Mouse (Mus musculus) left cerebral cortex, postnatal 4 days (tissue): ENCODE data around the gene Wdsub1. TPM values are rescaled to one million over a fixed set of nuclear protein-coding genes. Genes with fewer than 3 reads are reported as not detected.

ENCODE experiments used
- DNase-seq: peaks from one replicate; pipeline ENCODE4 v3.0.0-alpha.2; 2022
- intact Hi-C: fragments of 180-260 bp; cut with DNase I; formaldehyde crosslinking; loops from one replicate; pipeline ENCODE4 v1.15.1; 2025
- total RNA-seq, 2 experiments: library from RNA; stranded (reverse); gene quantifications; 2 replicates each; pipeline ENCODE4 v1.2.3; 2021

Wdsub1 gene
- total RNA-seq, 2 experiments from 2014 or later = 9.9 to 10.8 TPM

DNA sequence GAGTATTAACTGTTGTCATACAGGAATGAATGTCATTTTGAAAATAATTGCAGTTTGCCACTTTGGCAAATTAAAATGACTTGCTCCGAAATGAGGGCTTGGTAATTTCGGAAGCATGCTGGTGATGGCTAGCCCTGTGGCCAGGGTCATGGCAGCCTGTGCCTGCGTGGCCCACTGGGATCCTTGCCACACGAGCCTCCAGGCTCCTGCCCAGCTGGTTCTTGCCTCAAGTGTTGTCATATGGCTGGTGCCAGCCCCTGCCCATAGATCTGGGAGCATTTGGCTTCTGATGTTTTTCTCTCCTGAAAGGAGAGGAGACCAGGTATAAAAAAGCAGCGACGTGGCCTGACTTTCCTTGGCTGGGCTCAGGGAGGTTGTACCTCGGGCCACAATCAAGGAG lies 72.4 kb downstream of the Wdsub1 start:
- peak; percentile 46 for DNase-seq
- intact Hi-C loops = no loop called here

GRCm38 (mm10) chr2:59808608-59809007 lies 73.8 kb downstream of the Wdsub1 start:
- no peak for DNase-seq
- intact Hi-C loops = no loop called here

DNA sequence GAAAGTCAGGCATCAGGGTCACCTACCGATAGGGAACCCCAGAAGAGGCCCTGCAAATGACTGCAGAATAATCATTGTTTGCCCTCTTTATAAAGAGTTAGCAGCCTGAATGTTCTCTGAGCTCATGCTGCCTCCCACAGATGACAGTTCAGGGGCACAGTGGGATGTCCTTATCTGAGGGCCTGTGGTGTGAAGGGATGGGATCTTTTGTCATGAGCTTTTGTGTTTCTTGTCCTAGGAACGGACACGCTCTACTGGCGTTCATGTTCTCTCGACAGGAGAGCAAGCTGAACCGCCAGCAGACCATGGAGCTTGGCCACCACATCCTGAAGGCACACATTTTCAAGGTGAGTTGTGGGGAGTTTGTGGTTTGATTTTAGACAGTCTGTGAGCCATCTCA lies 76.4 kb downstream of the Wdsub1 start:
- intact Hi-C loops = no loop called here
- no peak for DNase-seq

DNA sequence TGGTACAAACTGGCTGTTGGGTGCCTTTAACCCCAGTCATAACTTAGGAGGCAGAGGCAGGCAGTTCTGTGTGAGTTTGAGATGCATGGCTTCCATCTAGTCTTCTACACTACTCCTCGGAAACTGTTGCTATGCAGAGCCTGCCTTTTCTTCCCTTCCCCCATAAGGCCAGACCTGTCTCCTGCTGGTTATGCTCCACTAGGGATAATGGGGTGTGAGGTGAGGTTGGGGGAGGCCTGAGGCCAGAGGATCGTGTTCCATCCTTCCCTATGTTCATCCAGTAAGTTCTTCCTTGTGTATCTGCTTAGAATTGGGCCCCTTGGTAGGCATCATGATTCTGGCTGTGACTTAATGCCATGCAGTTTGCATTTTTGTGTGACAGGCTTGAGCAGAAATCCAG lies 76.8 kb downstream of the Wdsub1 start:
- no peak for DNase-seq
- intact Hi-C loops = no loop called here

DNA sequence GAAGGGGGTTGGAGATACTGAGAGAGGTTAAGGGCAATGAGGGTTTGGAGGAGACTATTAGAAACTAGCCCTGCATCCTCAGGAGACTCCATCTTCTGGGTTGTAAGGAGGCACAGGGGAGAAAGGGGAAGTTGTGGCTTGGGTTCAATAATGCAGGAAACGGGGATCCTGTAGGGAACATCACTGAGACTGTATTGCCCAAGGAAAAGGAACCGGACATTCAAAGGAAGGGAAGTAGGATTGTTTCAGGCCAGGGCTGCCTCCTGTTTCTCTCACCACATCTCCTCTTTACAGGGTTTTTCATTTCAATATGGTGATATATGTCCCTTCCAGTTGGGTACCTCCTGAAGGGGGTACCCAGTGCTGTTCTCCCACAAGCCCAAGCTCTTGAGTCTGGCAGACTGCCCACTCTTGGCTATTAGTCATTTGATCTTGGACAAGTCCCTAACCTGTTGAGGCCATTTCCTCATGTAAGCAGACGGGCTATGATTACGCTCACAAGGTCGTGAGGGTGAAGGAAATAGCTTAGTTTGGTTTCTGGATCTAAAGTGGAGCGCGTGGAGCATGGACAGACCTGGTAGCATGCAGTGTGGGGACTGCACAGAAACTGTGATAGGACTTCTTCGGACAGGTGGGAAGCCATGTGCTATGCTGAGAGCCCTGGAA lies 79.5 kb downstream of the Wdsub1 start:
- intact Hi-C loops = no loop called here
- no peak for DNase-seq
